Mouse (Mus musculus): ENCODE results near the gene Pfkfb3. TPM values are rescaled to one million over a fixed set of nuclear protein-coding genes. Genes with fewer than 3 reads are reported as not detected.

Gene Pfkfb3
- polyA plus RNA-seq, 1 experiment from 2014 or later: 6.1 TPM

DNA sequence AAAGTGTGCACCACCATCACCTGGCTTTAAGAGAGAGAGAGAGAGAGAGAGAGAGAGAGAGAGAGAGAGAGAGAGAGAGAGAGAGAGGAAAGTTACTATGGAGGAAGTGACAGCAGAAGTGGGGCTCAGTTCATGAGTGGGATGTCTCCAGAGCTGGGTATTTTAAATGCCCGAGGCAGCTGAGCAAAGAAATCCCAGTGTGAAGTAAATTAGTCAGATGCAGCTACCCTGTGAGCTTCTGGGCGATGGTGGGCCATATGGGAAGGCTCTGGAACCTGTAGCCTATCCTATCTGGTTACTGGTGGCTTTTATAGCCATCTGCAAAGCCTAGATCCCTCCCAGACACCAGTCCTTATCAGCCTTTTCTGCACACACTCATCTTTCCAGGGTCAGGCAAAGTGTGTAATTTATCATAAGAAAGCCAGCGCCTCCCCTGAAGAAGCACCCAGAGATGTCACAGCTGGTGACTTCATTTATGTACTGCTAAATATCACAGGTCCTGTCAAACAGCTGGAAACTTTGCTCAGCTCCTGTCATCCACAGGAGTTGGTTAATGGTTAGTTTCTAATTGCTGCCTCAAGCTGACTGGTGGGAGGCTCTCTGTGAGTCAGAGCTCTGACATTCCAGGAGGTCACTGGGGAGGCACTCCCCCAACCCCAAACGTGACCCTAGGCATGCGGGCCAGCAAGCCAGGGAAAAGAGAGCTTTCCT, 128.3 kb downstream of the Pfkfb3 start:
- no peak overlapping the region for H3K9ac ChIP-seq (ENCODE audit: low read depth, low read length)
- peak; percentile 72 for ATAC-seq (ENCODE audit: low read depth)
- no peak overlapping the region for H3K27ac ChIP-seq (ENCODE audit: low read length)
- WGBS (ENCODE audit: insufficient replicate concordance): 24% methylated on average over 5 of the region's 5 CpGs
- H3K4me3 ChIP-seq (ENCODE audit: low read depth, low read length): no peak overlapping the region
- no peaks in the 10 kb centered on the region for H3K36me3 ChIP-seq (ENCODE audit: control insufficient read depth, insufficient read depth)
- peaks cover 9% of the 10 kb centered on the region for H3K4me1 ChIP-seq (ENCODE audit: control insufficient read depth, low read depth, low read length)
- no peak overlapping the region for H3K4me2 ChIP-seq (ENCODE audit: low read depth, low read length)
- no peaks in the 10 kb centered on the region for H3K27me3 ChIP-seq (ENCODE audit: control insufficient read depth, insufficient read depth, low read depth, low read length)
- no peaks in the 10 kb centered on the region for H3K9me3 ChIP-seq (replicated peaks; ENCODE audit: control insufficient read depth, low read length)

GRCm38 (mm10) chr2:11424252-11424651, 129.6 kb downstream of the Pfkfb3 start:
- Histone ChIP-seq H3K4me2 (ENCODE audit: low read depth, low read length) (no peak overlapping the region), H3K36me3 (ENCODE audit: control insufficient read depth, insufficient read depth) (no peaks in the 10 kb centered on the region), H3K9me3 (replicated peaks; ENCODE audit: control insufficient read depth, low read length) (no peaks in the 10 kb centered on the region), H3K4me1 (ENCODE audit: control insufficient read depth, low read depth, low read length) (peaks cover 4% of the 10 kb centered on the region), H3K27ac (ENCODE audit: low read length) (no peak overlapping the region), H3K9ac (ENCODE audit: low read depth, low read length) (no peak overlapping the region), H3K27me3 (ENCODE audit: control insufficient read depth, insufficient read depth, low read depth, low read length) (no peaks in the 10 kb centered on the region), H3K4me3 (ENCODE audit: low read depth, low read length) (no peak overlapping the region)
- ATAC-seq (ENCODE audit: low read depth): no peak
- WGBS (ENCODE audit: insufficient replicate concordance): 57% methylated on average over 5 of the region's 5 CpGs

GRCm38 (mm10) chr2:11423421-11423820, 130.5 kb downstream of the Pfkfb3 start:
- WGBS (ENCODE audit: insufficient replicate concordance): 59% methylated on average over 2 of the region's 2 CpGs
- peaks cover 4% of the 10 kb centered on the region for H3K4me1 ChIP-seq (ENCODE audit: control insufficient read depth, low read depth, low read length)
- no peak for ATAC-seq (ENCODE audit: low read depth)
- no peak overlapping the region for H3K4me2 ChIP-seq (ENCODE audit: low read depth, low read length)
- no peaks in the 10 kb centered on the region for H3K9me3 ChIP-seq (replicated peaks; ENCODE audit: control insufficient read depth, low read length)
- H3K36me3 ChIP-seq (ENCODE audit: control insufficient read depth, insufficient read depth): no peaks in the 10 kb centered on the region
- no peak overlapping the region for H3K9ac ChIP-seq (ENCODE audit: low read depth, low read length)
- H3K4me3 ChIP-seq (ENCODE audit: low read depth, low read length): no peak overlapping the region
- no peak overlapping the region for H3K27ac ChIP-seq (ENCODE audit: low read length)
- H3K27me3 ChIP-seq (ENCODE audit: control insufficient read depth, insufficient read depth, low read depth, low read length): no peaks in the 10 kb centered on the region

GRCm38 (mm10) chr2:11422384-11422783, 131.5 kb downstream of the Pfkfb3 start:
- no peak overlapping the region for H3K9ac ChIP-seq (ENCODE audit: low read depth, low read length)
- H3K9me3 ChIP-seq (replicated peaks; ENCODE audit: control insufficient read depth, low read length): no peaks in the 10 kb centered on the region
- no peak overlapping the region for H3K4me2 ChIP-seq (ENCODE audit: low read depth, low read length)
- 70% methylated on average over 3 of the region's 3 CpGs for WGBS (ENCODE audit: insufficient replicate concordance)
- ATAC-seq (ENCODE audit: low read depth): no peak
- H3K36me3 ChIP-seq (ENCODE audit: control insufficient read depth, insufficient read depth): no peaks in the 10 kb centered on the region
- no peak overlapping the region for H3K27ac ChIP-seq (ENCODE audit: low read length)
- no peak overlapping the region for H3K4me3 ChIP-seq (ENCODE audit: low read depth, low read length)
- no peaks in the 10 kb centered on the region for H3K27me3 ChIP-seq (ENCODE audit: control insufficient read depth, insufficient read depth, low read depth, low read length)
- peaks cover 4% of the 10 kb centered on the region for H3K4me1 ChIP-seq (ENCODE audit: control insufficient read depth, low read depth, low read length)

Other genes with a start within 250 kb of the Pfkfb3 start
- gene Rbm17, start 50.1 kb upstream of the Pfkfb3 start, polyA plus RNA-seq (2015; fragmentation: Nextera tagmentation; extraction: Ambion mirVana): 43.9 and 48.7 TPM in 2 replicates
- not detected in 2 replicates for gene Gm17490, start 72.2 kb upstream of the Pfkfb3 start, polyA plus RNA-seq (2015; fragmentation: Nextera tagmentation; extraction: Ambion mirVana)
- gene Il2ra, start 88.7 kb upstream of the Pfkfb3 start, polyA plus RNA-seq (2015; fragmentation: Nextera tagmentation; extraction: Ambion mirVana): not detected in 2 replicates
- 7.3 and 8.8 TPM in 2 replicates for gene Il15ra, start 151.2 kb upstream of the Pfkfb3 start, polyA plus RNA-seq (2015; fragmentation: Nextera tagmentation; extraction: Ambion mirVana)
- gene Fbh1, start 223.5 kb upstream of the Pfkfb3 start, polyA plus RNA-seq (2015; fragmentation: Nextera tagmentation; extraction: Ambion mirVana): 25.9 and 27.7 TPM in 2 replicates
- gene Ankrd16, start 223.8 kb upstream of the Pfkfb3 start, polyA plus RNA-seq (2015; fragmentation: Nextera tagmentation; extraction: Ambion mirVana): 10.6 and 12.2 TPM in 2 replicates